Mouse (Mus musculus) C2C12 (cell line): ENCODE results near the gene Macrod1. TPM values are rescaled to one million over a fixed set of nuclear protein-coding genes. Genes with fewer than 3 reads are reported as not detected.

Source experiments
- H3K27me3 ChIP-seq: one replicate; pipeline ENCODE4 v1.6.1; 2011; ENCODE audit not compliant: control insufficient read depth, insufficient read depth, insufficient read length
- H3K36me3 ChIP-seq: one replicate; pipeline ENCODE4 v1.6.1; 2011; ENCODE audit not compliant: control insufficient read depth, insufficient read depth
- H3K4me3 ChIP-seq: one replicate; pipeline ENCODE4 v1.5.1; 2011; ENCODE audit warnings: mild to moderate bottlenecking, control low read depth; ENCODE audit not compliant: poor library complexity, insufficient read depth, severe bottlenecking
- H3K79me2 ChIP-seq: one replicate; pipeline ENCODE4 v1.6.1; 2011; ENCODE audit not compliant: control insufficient read depth, insufficient read depth
- H3K79me3 ChIP-seq: one replicate; pipeline ENCODE4 v1.6.1; 2011; ENCODE audit warnings: low read depth, control low read depth
- H3ac ChIP-seq: one replicate; pipeline ENCODE3; 2011; ENCODE audit warnings: low read depth; ENCODE audit not compliant: control insufficient read depth, insufficient read length
- CEBPB ChIP-seq: IDR thresholded peaks from one replicate; pipeline ENCODE4 v1.6.1; 2011; ENCODE audit warnings: low read depth, mild to moderate bottlenecking, control low read depth, moderate library complexity
- CTCF ChIP-seq: IDR thresholded peaks from one replicate; pipeline ENCODE4 v1.5.1; 2011; ENCODE audit not compliant: control insufficient read depth, insufficient read depth, insufficient read length
- FOSL1 ChIP-seq: IDR thresholded peaks from one replicate; pipeline ENCODE4 v1.8.0; 2011; ENCODE audit warnings: mild to moderate bottlenecking, low read length; ENCODE audit not compliant: poor library complexity, insufficient read depth, severe bottlenecking
- MAX ChIP-seq: IDR thresholded peaks from one replicate; pipeline ENCODE4 v1.6.1; 2011; ENCODE audit warnings: mild to moderate bottlenecking, control low read depth
- MYOD1 ChIP-seq: IDR thresholded peaks from one replicate; pipeline ENCODE4 v1.6.1; 2011; ENCODE audit warnings: low read depth; ENCODE audit not compliant: control insufficient read depth, insufficient read length
- MYOG ChIP-seq: IDR thresholded peaks from one replicate; pipeline ENCODE4 v1.6.1; 2011; ENCODE audit not compliant: control insufficient read depth, insufficient read length; ENCODE audit errors: extremely low read depth
- USF1 ChIP-seq: IDR thresholded peaks from one replicate; pipeline ENCODE4 v1.6.1; 2011; ENCODE audit warnings: low read depth, mild to moderate bottlenecking, control low read depth, moderate library complexity
- polyA plus RNA-seq: library from polyadenylated mRNA; unstranded; fragments of >200 nt; fragmentation: generic; extraction: Trizol; gene quantifications from one replicate; pipeline ENCODE4 v1.2.1, GENCODE M21; 2012; ENCODE audit warnings: missing spikeins

Macrod1 gene
- polyA plus RNA-seq, 1 experiment, result 8.3 TPM

DNA sequence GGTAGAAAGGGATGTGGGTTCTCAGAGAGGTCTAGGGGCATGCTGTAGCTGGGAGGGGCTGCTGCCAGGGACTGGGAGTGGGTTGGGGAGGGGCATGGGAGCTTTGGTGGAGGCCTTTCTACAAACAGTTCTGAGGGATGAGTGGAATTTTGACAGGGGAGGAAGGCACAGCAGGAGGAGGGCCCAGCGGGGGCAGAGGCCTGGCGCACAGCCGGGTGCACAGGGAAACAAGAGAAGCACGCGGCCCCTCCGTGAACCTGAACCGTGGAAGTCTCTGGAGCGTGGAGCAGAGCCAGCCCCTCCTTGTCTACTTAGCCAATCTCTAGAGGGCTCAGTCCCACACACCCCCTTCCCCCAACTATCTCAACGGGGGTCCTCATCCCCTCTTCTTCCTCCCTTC lies 78.9 kb downstream of the Macrod1 start:
- no peaks in the 10 kb centered on the region for H3K79me3 ChIP-seq
- no peak overlapping the region for H3K4me3 ChIP-seq
- H3ac ChIP-seq, result no peak overlapping the region
- TF ChIP-seq MAX (no peak), MYOD1 (no peak), CEBPB (no peak), MYOG (no peak), USF1 (no peak), FOSL1 (no peak), CTCF (no peak)
- no peaks in the 10 kb centered on the region for H3K79me2 ChIP-seq
- no peaks in the 10 kb centered on the region for H3K36me3 ChIP-seq
- no peaks in the 10 kb centered on the region for H3K27me3 ChIP-seq

GRCm38 (mm10) chr19:7136016-7136415 lies 79.4 kb downstream of the Macrod1 start:
- H3K4me3 ChIP-seq, result no peak overlapping the region

GRCm38 (mm10) chr19:7136714-7137498 lies 80.3 kb downstream of the Macrod1 start:
- no peaks in the 10 kb centered on the region for H3K36me3 ChIP-seq
- H3ac ChIP-seq, result no peak overlapping the region
- no peaks in the 10 kb centered on the region for H3K79me3 ChIP-seq
- no peaks in the 10 kb centered on the region for H3K27me3 ChIP-seq
- TF ChIP-seq MAX (no peak), MYOG (no peak), MYOD1 (no peak), CTCF (no peak), FOSL1 (no peak), USF1 (no peak), CEBPB (no peak)
- H3K79me2 ChIP-seq, result no peaks in the 10 kb centered on the region
- H3K4me3 ChIP-seq, result no peak overlapping the region

More at GRCm38 (mm10) chr19:7136016-7136415, 79.4 kb downstream of the Macrod1 start:
- no peaks in the 10 kb centered on the region for H3K36me3 ChIP-seq
- H3K79me3 ChIP-seq, result no peaks in the 10 kb centered on the region
- H3K79me2 ChIP-seq, result no peaks in the 10 kb centered on the region
- no peaks in the 10 kb centered on the region for H3K27me3 ChIP-seq
- TF ChIP-seq MYOD1 (no peak), MAX (no peak), FOSL1 (no peak), CTCF (no peak), CEBPB (no peak), MYOG (no peak), USF1 (no peak)
- H3ac ChIP-seq, result no peak overlapping the region

- Histone ChIP-seq H3K36me3 (no peaks in the 10 kb centered on the region), H3K79me3 (no peaks in the 10 kb centered on the region), H3K79me2 (no peaks in the 10 kb centered on the region), H3K27me3 (no peaks in the 10 kb centered on the region), H3K4me3 (no peak overlapping the region), H3ac (no peak overlapping the region)
- no peak for TF ChIP-seq FOSL1
- no peak for TF ChIP-seq CEBPB
- no peak for TF ChIP-seq MAX
- no peak for TF ChIP-seq MYOD1
- TF ChIP-seq USF1, result no peak
- TF ChIP-seq CTCF, result no peak
- TF ChIP-seq MYOG, result no peak
Measured at GRCm38 (mm10) chr19:7138327-7138726, 81.7 kb downstream of the Macrod1 start.

DNA sequence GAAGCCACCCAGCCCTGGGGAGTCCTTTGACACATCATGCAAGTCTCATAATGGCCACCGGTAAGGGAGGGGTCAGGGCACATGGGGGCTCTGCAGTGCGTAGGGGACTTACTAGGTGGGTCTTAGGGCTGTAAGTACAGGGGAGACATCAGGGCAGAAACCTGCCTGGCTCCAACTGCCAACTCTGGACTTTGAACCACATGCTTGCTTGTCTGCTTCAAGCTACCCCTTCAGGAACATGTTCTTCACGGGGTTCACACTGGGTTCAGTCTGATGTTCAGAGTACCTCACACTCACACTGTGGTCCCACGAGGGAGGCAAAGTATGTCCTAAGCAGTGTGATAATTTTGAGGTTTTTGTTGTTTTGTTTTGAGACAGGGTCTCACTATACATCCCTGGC lies 82.7 kb downstream of the Macrod1 start:
- H3K79me2 ChIP-seq, result no peaks in the 10 kb centered on the region
- no peak for TF ChIP-seq CTCF
- no peak for TF ChIP-seq CEBPB
- TF ChIP-seq MAX, result no peak
- TF ChIP-seq MYOG, result no peak
- no peak for TF ChIP-seq FOSL1
- TF ChIP-seq MYOD1, result no peak
- TF ChIP-seq USF1, result no peak
- no peaks in the 10 kb centered on the region for H3K79me3 ChIP-seq
- H3K27me3 ChIP-seq, result no peaks in the 10 kb centered on the region
- no peak overlapping the region for H3K4me3 ChIP-seq
- H3K36me3 ChIP-seq, result no peaks in the 10 kb centered on the region
- no peak overlapping the region for H3ac ChIP-seq

- H3K27me3 ChIP-seq, result no peaks in the 10 kb centered on the region
- H3ac ChIP-seq, result no peak overlapping the region
- H3K79me3 ChIP-seq, result no peaks in the 10 kb centered on the region
- no peaks in the 10 kb centered on the region for H3K79me2 ChIP-seq
- TF ChIP-seq MYOG (no peak), CTCF (no peak), CEBPB (no peak), MAX (no peak), FOSL1 (no peak), MYOD1 (no peak), USF1 (no peak)
- no peak overlapping the region for H3K4me3 ChIP-seq
- H3K36me3 ChIP-seq, result no peaks in the 10 kb centered on the region
Measured at GRCm38 (mm10) chr19:7140373-7140772, 83.8 kb downstream of the Macrod1 start.
